Mouse (Mus musculus) ES-CJ7 (cell line): ENCODE measurements around the gene Col6a2.
A peak's percentile ranks its signal among the peaks of the same experiment; 100 is the strongest.

Source experiments
- DNase-seq: peaks from one replicate; pipeline ENCODE4 v3.0.0; 2011; ENCODE audit warnings: low read depth, low spot score

The Col6a2 gene

GRCm38 (mm10) chr10:76550458-76550857, 73.0 kb downstream of the Col6a2 start:
- DNase-seq, result peak; percentile 49

GRCm38 (mm10) chr10:76548218-76548617, 75.2 kb downstream of the Col6a2 start:
- DNase-seq, result no peak

- no peak for DNase-seq
Measured at GRCm38 (mm10) chr10:76546566-76546965, 76.9 kb downstream of the Col6a2 start.
